Mouse (Mus musculus): ENCODE measurements around the gene Pcsk2.

DNA sequence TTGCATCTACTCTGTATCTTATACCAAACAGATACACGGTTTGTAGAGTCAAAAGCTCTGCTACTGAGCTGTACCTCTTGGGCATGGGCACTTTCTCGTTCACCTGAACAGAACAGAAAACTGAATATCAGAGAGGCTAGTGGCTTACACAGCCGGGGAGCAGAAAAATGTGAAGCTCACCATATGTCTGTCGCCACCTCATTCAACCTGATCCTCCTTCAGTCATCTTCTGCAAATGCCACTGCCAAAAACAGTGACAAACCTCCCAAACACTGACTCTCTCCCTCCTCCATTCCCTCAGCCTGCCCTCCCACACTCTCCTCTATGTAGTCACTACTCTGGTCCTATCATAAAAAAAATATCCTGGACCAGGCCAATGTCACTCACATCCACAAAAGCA lies 165.9 kb downstream of the Pcsk2 start:
- no peak for TF ChIP-seq EP300 (IDR thresholded peaks at IDR 0.05)
- TF ChIP-seq CTCF (IDR thresholded peaks at IDR 0.05), result no peak

All from lung, postnatal 0 days (tissue).